Mouse (Mus musculus): Measurements from ENCODE around the gene Tmem236. TPM values are rescaled to one million over a fixed set of nuclear protein-coding genes. Genes with fewer than 3 reads are reported as not detected.

Tmem236 gene
- polyA plus RNA-seq, 2 experiments: 0.07 to 0.10 TPM

DNA sequence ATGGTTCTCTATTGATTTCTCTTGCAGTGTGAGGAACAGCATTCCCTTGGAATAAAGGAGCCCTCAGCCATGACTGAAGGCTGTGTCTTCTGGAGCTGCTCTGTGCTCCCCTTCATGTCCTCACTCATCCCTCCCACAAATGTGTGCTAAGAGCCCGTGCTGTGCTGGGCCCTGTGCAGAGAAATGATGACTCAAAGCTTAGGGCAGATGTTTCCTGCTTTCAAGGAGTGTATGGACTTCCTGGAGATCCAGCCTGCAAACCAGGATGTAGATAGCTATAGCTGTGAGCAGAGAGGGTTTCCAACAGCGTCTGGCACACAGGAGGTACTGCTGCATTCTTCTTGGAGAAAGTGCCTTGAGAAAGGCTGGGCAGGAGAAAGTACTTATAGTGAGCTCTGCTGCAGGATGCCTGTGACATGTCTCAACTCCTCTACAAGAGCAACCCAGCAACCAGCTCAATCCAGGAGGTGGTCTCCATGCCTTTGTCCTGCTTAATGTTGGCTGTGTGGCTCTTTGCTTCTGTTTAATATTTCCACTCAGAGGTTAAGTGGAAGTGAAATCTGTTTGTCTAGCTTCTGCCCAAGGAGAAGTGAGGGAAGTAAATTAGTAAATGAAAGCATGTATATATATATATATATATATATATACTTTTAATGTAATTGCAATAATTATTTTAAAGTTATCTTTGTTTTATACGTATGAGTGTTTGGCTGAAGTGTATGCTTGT is 8.5 kb upstream of the Tmem236 start:
- ATAC-seq (ENCODE audit: low FRiP score, low read depth) (no peak), DNase-seq (ENCODE audit: low spot score) (no peak)
- no peak overlapping the region for H3K4me2 ChIP-seq (replicated peaks; ENCODE audit: low read depth, low read length, severe bottlenecking)
- H3K4me1 ChIP-seq (ENCODE audit: control insufficient read depth, insufficient read depth, low read length): no peaks in the 10 kb centered on the region
- 71% methylated on average over 3 of the region's 3 CpGs for WGBS
- H3K9ac ChIP-seq (ENCODE audit: low read depth, low read length, severe bottlenecking): no peak overlapping the region
- no peak overlapping the region for H3K4me3 ChIP-seq (replicated peaks; ENCODE audit: low read length)
- no peaks in the 10 kb centered on the region for H3K36me3 ChIP-seq (ENCODE audit: control insufficient read depth, insufficient read depth, low read length)
- no peak for TF ChIP-seq POLR2A (IDR thresholded peaks at IDR 0.05; ENCODE audit: borderline replicate concordance, extremely low read depth, insufficient read depth, insufficient read length)
- no peak overlapping the region for H3K27ac ChIP-seq (replicated peaks; ENCODE audit: low read depth, low read length)
- H3K27me3 ChIP-seq (ENCODE audit: control insufficient read depth, insufficient read depth, low read length): no peaks in the 10 kb centered on the region
- no peaks in the 10 kb centered on the region for H3K9me3 ChIP-seq (ENCODE audit: control insufficient read depth, low read length)

DNA sequence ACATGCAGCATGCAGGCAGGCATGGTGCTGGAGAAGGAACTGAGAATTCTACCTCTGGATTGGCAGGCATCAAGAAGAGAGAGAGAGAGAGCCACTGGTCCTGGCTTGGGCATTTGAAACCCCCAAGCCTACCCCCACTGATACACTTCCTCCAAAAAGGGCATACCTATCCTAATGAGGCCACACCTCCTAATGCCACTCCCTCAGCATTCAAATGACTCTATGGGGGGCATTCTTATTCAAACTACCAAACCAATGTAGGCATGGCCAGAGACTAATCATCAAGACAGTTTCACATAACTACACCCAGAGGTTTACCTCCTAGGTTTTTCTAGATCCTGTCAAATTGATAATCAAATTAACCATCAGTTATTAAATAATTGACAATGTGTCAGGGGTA is 6.6 kb upstream of the Tmem236 start:
- DNase-seq (ENCODE audit: low spot score) (no peak), ATAC-seq (ENCODE audit: low FRiP score, low read depth) (no peak)
- Histone ChIP-seq H3K9ac (ENCODE audit: low read depth, low read length, severe bottlenecking) (no peak overlapping the region), H3K27ac (replicated peaks; ENCODE audit: low read depth, low read length) (no peak overlapping the region), H3K4me2 (replicated peaks; ENCODE audit: low read depth, low read length, severe bottlenecking) (no peak overlapping the region), H3K4me3 (replicated peaks; ENCODE audit: low read length) (no peak overlapping the region), H3K27me3 (ENCODE audit: control insufficient read depth, insufficient read depth, low read length) (no peaks in the 10 kb centered on the region), H3K4me1 (ENCODE audit: control insufficient read depth, insufficient read depth, low read length) (no peaks in the 10 kb centered on the region), H3K9me3 (ENCODE audit: control insufficient read depth, low read length) (no peaks in the 10 kb centered on the region), H3K36me3 (ENCODE audit: control insufficient read depth, insufficient read depth, low read length) (no peaks in the 10 kb centered on the region)
- no peak for TF ChIP-seq POLR2A (IDR thresholded peaks at IDR 0.05; ENCODE audit: borderline replicate concordance, extremely low read depth, insufficient read depth, insufficient read length)

GRCm38 (mm10) chr2:14176460-14177193 is 2.3 kb downstream of the Tmem236 start:
- Histone ChIP-seq H3K4me2 (replicated peaks; ENCODE audit: low read depth, low read length, severe bottlenecking) (no peak overlapping the region), H3K9me3 (ENCODE audit: control insufficient read depth, low read length) (no peaks in the 10 kb centered on the region), H3K4me1 (ENCODE audit: control insufficient read depth, insufficient read depth, low read length) (no peaks in the 10 kb centered on the region), H3K27me3 (ENCODE audit: control insufficient read depth, insufficient read depth, low read length) (no peaks in the 10 kb centered on the region), H3K36me3 (ENCODE audit: control insufficient read depth, insufficient read depth, low read length) (no peaks in the 10 kb centered on the region), H3K27ac (replicated peaks; ENCODE audit: low read depth, low read length) (no peak overlapping the region), H3K9ac (ENCODE audit: low read depth, low read length, severe bottlenecking) (no peak overlapping the region), H3K4me3 (replicated peaks; ENCODE audit: low read length) (no peak overlapping the region)
- WGBS: 80% methylated on average over 2 of the region's 2 CpGs
- TF ChIP-seq POLR2A (IDR thresholded peaks at IDR 0.05; ENCODE audit: borderline replicate concordance, extremely low read depth, insufficient read depth, insufficient read length): no peak
- ATAC-seq (ENCODE audit: low FRiP score, low read depth) (no peak), DNase-seq (ENCODE audit: low spot score) (no peak)

DNA sequence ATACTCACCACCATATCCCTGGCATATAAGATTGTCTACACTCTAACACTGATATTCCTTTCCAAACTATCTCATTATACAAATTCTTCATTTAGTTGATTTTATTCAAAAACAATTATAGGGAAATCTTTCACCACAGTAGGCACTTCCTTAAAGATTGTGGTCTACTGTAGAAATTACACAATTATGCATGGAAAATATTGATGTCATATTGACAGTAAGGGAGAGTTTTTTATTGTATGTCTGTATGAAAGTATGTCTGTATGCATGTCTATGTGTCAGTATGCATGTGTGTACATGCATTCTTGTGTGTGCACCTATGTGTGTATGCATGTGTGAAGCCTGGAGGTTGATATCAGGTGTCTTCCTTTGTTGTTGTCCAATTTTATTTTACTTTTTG is 10.1 kb downstream of the Tmem236 start:
- Histone ChIP-seq H3K27me3 (ENCODE audit: control insufficient read depth, insufficient read depth, low read length) (no peaks in the 10 kb centered on the region), H3K9me3 (ENCODE audit: control insufficient read depth, low read length) (no peaks in the 10 kb centered on the region), H3K4me3 (replicated peaks; ENCODE audit: low read length) (no peak overlapping the region), H3K4me1 (ENCODE audit: control insufficient read depth, insufficient read depth, low read length) (no peaks in the 10 kb centered on the region), H3K27ac (replicated peaks; ENCODE audit: low read depth, low read length) (no peak overlapping the region), H3K9ac (ENCODE audit: low read depth, low read length, severe bottlenecking) (no peak overlapping the region), H3K4me2 (replicated peaks; ENCODE audit: low read depth, low read length, severe bottlenecking) (no peak overlapping the region), H3K36me3 (ENCODE audit: control insufficient read depth, insufficient read depth, low read length) (no peaks in the 10 kb centered on the region)
- DNase-seq (ENCODE audit: low spot score) (no peak), ATAC-seq (ENCODE audit: low FRiP score, low read depth) (no peak)
- TF ChIP-seq POLR2A (IDR thresholded peaks at IDR 0.05; ENCODE audit: borderline replicate concordance, extremely low read depth, insufficient read depth, insufficient read length): no peak

DNA sequence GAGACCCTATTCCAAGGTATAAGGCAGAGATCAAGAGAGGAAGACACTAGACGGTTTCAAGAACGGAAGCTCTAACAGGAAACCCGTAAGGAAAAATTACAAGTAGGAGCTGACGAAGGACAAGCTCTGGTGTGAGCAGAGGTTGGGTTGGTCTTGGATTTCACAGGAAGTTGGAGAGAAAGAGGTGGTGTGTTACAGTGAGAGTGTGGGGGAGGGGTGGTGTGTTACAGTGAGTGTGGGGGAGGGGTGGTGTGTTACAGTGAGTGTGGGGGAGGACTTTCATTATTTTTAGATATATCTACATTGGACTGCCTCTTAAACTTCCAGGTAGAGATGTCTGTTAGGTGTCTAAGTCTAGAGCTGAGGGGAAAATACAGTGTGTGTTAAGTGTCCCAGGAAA is 16.4 kb downstream of the Tmem236 start:
- Histone ChIP-seq H3K4me2 (replicated peaks; ENCODE audit: low read depth, low read length, severe bottlenecking) (no peak overlapping the region), H3K9me3 (ENCODE audit: control insufficient read depth, low read length) (no peaks in the 10 kb centered on the region), H3K9ac (ENCODE audit: low read depth, low read length, severe bottlenecking) (no peak overlapping the region), H3K36me3 (ENCODE audit: control insufficient read depth, insufficient read depth, low read length) (no peaks in the 10 kb centered on the region), H3K27ac (replicated peaks; ENCODE audit: low read depth, low read length) (no peak overlapping the region), H3K27me3 (ENCODE audit: control insufficient read depth, insufficient read depth, low read length) (no peaks in the 10 kb centered on the region), H3K4me3 (replicated peaks; ENCODE audit: low read length) (no peak overlapping the region), H3K4me1 (ENCODE audit: control insufficient read depth, insufficient read depth, low read length) (no peaks in the 10 kb centered on the region)
- TF ChIP-seq POLR2A (IDR thresholded peaks at IDR 0.05; ENCODE audit: borderline replicate concordance, extremely low read depth, insufficient read depth, insufficient read length): no peak
- ATAC-seq (ENCODE audit: low FRiP score, low read depth) (no peak), DNase-seq (ENCODE audit: low spot score) (no peak)
- WGBS: 62% methylated on average over 4 of the region's 4 CpGs

Data from limb, embryonic 14.5 days (tissue).